Mouse (Mus musculus) ovary, postnatal 10 days (tissue): ENCODE results near the gene Tceanc.

ENCODE experiments used
- DNase-seq: peaks from one replicate; pipeline ENCODE4 v3.0.0; 2022; ENCODE audit warnings: low spot score

Gene Tceanc

DNA sequence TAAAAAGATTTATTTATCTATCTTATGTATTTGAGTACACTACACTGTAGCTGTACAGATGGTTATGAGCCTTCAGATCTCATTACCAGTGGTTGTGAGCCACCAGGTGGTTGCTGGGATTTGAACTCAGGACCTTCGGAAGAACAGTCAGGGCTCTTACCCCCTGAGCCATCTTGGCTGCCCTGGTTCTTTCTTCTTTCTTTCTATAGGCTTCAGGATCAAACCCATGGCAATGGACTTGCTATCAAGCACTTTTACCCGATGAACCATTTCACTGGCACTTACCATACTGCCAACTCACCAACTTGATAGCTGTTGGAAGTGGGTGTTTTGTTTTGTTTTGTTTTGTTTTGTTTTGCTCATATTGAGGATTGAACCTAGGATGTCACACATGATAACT, 23.3 kb downstream of the Tceanc start:
- DNase-seq = no peak

DNA sequence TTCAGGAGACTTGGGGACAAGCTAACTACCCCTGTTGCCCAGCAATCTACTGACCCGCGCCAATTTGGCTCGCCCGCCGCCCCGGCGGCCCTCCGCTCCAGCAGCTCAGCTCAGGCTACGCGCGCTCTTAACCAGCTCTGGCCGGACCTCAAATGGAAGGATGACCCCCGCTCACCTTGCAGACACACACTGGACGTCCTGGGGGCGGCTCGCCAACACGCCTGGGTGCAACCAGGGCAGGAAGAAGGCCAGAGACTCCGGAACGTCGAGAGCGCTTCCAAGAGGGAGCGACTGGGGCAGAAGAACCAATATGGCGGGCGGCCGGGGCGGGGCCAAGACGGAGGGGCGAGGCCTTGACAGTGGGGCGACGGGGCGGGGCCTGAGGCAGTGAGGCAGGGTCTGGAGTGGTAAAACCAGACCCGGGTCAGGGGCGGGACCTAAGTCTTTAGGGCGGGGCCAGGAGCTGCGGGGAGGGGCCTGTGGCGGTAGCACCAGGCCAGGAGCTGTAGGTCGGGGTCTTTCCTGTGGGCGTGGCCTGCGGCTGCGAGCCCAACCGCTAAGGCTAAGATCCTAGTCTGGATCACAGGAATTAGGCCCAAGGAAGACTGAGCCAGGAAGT, 38.9 kb downstream of the Tceanc start, which contains the start of gene Rab9:
Gene Rab9 (minus strand): TSS at position 503 of the 619 bp plus-strand sequence.
- peak; percentile 64 for DNase-seq

DNA sequence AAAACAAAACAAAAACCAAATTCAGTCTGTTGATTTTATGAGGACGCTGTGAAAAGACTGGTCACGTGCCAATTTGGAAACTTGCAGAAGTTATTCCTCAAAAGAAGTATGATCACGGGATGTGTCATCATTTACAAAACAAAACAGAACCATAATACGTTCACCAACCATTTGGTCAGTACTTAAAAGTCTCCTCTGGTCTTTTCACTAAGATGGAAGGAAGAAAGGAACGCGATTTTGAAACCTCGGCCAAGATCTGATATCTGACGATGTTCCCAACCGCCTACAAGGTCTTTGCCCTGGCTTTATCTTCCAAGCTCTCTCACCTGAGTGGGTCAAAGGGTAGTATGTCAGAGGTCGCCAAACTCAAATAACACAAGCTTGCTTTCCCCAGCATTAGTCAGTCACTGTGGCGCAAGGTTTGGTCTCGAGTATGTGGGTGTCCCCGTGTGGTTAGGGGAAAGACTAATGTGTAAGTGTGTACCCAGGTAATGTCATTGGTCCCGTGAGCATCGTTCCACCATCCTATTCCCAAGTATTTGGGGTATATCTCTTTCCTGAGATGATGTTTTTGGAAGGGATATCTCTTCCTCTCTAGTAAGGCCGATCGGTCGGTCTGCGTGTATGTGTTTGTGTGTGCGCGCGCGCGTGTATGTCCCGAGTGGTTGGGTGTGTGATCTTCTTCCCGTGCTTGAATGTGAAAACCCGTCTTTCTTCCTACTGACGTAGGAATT, 39.6 kb downstream of the Tceanc start:
- DNase-seq = no peak

DNA sequence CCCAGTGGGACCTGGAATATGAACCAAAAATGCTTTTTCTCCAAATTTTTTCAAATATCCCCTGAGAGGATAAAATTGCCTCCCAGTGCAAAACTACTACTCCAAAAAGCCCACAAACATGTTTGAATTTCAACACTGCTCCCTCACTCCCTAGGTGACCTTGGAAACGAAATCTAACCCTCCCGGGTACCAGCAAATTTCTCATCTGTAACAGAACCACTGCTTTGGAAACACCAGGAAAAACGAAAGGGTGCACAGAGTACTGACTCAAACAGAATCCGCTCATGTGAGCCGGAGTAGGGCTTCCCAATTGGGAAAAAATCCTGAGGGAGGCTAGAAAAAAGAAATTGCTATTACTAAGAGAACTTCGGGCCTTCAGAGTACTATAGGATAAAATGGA, 41.0 kb downstream of the Tceanc start:
- no peak for DNase-seq

DNA sequence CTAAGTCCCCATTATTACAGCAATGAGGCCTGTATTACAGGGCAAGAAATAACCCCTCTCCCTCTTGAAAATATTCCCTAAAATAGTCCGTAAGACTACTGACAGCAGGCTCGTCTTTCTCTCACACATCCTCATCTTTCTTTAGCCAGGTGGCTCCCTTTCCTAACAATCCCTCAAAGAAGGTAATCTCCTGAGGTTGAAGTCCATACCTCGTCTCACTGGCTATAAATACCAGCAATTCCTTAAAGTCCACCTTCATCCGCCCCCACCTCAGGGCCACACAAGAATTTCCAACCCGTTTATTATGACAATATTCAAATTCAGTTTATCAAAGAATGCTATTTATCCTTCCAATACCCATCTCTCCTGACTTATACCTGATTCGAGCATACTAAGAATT, 45.8 kb downstream of the Tceanc start:
- no peak for DNase-seq

DNA sequence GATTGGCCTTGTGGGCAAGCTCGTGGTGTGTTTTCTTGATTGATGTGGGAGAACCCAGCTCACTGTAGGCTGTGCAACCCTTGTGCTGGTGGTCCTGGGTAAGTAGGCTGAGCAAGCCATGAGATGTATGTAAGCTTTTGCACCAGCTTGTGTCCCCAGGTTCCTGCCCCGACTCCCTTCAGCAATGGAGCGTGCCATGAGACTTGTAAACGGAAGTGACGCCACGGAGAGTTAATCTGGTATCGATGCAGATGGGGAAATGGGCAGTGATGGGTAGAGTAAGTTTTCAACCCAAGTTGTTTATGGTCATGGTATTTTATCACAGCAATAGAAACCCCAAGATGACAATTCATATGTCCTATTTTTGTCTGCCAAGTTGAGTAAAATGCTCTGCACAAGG, 50.0 kb downstream of the Tceanc start:
- DNase-seq = no peak

DNA sequence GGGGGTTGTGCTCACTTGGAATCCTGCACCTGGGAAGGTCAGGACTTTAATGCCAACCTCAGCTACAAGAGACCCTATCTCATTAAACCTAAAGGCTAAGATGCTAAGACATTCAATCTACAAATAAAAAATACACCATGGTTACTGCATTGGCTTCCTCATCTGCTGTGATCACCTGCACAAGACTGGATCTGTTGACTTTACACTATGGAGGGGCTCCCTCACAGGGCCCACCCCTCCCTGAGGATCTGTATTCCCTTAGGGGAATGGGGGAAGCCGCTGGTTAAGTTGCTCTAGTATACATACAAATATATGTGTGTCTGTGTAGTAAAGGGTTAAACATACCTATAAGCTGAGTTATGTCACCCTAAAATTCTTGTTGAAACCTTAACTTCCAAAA, 62.8 kb downstream of the Tceanc start:
- no peak for DNase-seq

DNA sequence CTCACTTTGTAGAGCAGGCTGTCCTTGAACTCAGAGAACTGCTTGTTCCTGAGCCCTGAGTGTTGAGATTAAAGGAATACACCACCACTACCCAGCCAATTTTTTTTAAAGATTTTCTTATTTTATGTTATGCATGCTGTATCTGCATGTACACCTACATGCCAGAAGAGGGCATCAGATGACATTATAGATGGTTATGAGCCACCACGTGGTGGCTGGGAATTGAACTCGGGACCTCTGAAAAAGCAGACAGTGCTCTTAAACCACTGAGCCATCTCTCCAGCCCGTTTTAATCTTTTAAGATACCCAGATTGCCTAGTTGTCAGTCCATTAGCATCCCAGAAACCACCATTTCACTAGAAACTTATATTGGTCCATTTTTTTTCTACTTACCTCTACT, 64.0 kb downstream of the Tceanc start:
- no peak for DNase-seq

DNA sequence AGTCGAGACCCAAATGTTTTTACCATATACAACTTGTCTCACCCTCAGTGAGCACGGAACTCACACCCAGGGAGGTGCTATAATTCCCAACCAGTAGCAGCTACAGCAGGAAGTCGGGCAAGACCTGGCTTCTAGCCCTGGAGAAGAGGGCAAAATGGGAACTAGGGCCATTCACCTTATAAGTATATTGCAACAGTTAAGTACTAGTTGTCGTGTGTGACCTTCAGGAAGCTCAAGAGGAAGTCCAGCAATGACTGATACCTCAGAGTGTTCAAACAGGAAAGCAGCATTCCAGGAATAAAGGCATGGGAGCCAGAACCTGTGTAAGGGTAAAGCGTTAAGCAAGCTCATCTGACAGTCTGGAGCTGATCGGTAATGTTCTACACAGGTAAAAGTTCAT, 64.8 kb downstream of the Tceanc start:
- DNase-seq = no peak
